Mouse (Mus musculus): ENCODE measurements around the gene Luc7l3. TPM values are rescaled to one million over a fixed set of nuclear protein-coding genes. Genes with fewer than 3 reads are reported as not detected.
A peak's percentile ranks its signal among the peaks of the same experiment; 100 is the strongest.

Luc7l3 gene
- polyA plus RNA-seq, 1 experiment from 2014 or later = 79.4 TPM

GRCm38 (mm10) chr11:94324618-94325017 lies 2.8 kb upstream of the Luc7l3 start:
- Histone ChIP-seq H3K4me1 (ENCODE audit: insufficient read depth, low read depth, low read length) (peaks cover 4% of the 10 kb centered on the region; the same call in 1 of the 2 replicates), H3K36me3 (ENCODE audit: insufficient read depth, low read length) (no peaks in the 10 kb centered on the region), H3K4me2 (replicated peaks; ENCODE audit: low read depth, low read length) (no peak overlapping the region), H3K27ac (ENCODE audit: low read length) (no peak overlapping the region), H3K4me3 (ENCODE audit: low read depth, low read length) (no peak overlapping the region), H3K9me3 (ENCODE audit: low read length) (no peaks in the 10 kb centered on the region), H3K27me3 (replicated peaks; ENCODE audit: insufficient read depth, low read length) (no peaks in the 10 kb centered on the region), H3K9ac (replicated peaks; ENCODE audit: low read depth) (no peak overlapping the region)
- no peak for DNase-seq (ENCODE audit: low spot score)
- TF ChIP-seq CTCF (IDR thresholded peaks at IDR 0.05) = no peak
- TF ChIP-seq EP300 (IDR thresholded peaks at IDR 0.05) = no peak
- ATAC-seq = no peak
- WGBS = 80% methylated on average over 5 of the region's 5 CpGs

- H3K4me1 ChIP-seq (ENCODE audit: insufficient read depth, low read depth, low read length) = peaks cover under 1% of the 10 kb centered on the region; the same call in 1 of the 2 replicates
- no peaks in the 10 kb centered on the region for H3K27me3 ChIP-seq (replicated peaks; ENCODE audit: insufficient read depth, low read length)
- TF ChIP-seq CTCF (IDR thresholded peaks at IDR 0.05) (no peak), EP300 (IDR thresholded peaks at IDR 0.05) (no peak)
- H3K4me3 ChIP-seq (ENCODE audit: low read depth, low read length) = no peak overlapping the region
- no peak overlapping the region for H3K9ac ChIP-seq (replicated peaks; ENCODE audit: low read depth)
- H3K9me3 ChIP-seq (ENCODE audit: low read length) = no peaks in the 10 kb centered on the region
- DNase-seq (ENCODE audit: low spot score) (no peak), ATAC-seq (no peak)
- no peak overlapping the region for H3K4me2 ChIP-seq (replicated peaks; ENCODE audit: low read depth, low read length)
- no peak overlapping the region for H3K27ac ChIP-seq (ENCODE audit: low read length)
- H3K36me3 ChIP-seq (ENCODE audit: insufficient read depth, low read length) = no peaks in the 10 kb centered on the region
- 82% methylated on average over 5 of the region's 5 CpGs for WGBS
Observed at GRCm38 (mm10) chr11:94323271-94323925, 1.6 kb upstream of the Luc7l3 start.

- peak overlapping the region; percentile 79 for H3K4me2 ChIP-seq (replicated peaks; ENCODE audit: low read depth, low read length)
Observed at GRCm38 (mm10) chr11:94322636-94323035, 848 bp upstream of the Luc7l3 start.

GRCm38 (mm10) chr11:94320969-94321930 lies 538 bp downstream of the Luc7l3 start:
- H3K27me3 ChIP-seq (replicated peaks; ENCODE audit: insufficient read depth, low read length) = no peaks in the 10 kb centered on the region
- peak overlapping the region; percentile 79 for H3K4me2 ChIP-seq (replicated peaks; ENCODE audit: low read depth, low read length)
- peak overlapping the region; percentile 94 for H3K9ac ChIP-seq (replicated peaks; ENCODE audit: low read depth)
- H3K27ac ChIP-seq (ENCODE audit: low read length) = peak overlapping the region; percentile 99
- no peaks in the 10 kb centered on the region for H3K36me3 ChIP-seq (ENCODE audit: insufficient read depth, low read length)
- DNase-seq (ENCODE audit: low spot score) (peak; percentile 69), ATAC-seq (peak; percentile 79)
- under 1% methylated on average over 64 of the region's 67 CpGs for WGBS
- no peaks in the 10 kb centered on the region for H3K9me3 ChIP-seq (ENCODE audit: low read length)
- H3K4me1 ChIP-seq (ENCODE audit: insufficient read depth, low read depth, low read length) = peaks cover 7% of the 10 kb centered on the region; the same call in 1 of the 2 replicates
- TF ChIP-seq EP300 (IDR thresholded peaks at IDR 0.05) (no peak), CTCF (IDR thresholded peaks at IDR 0.05) (no peak)
- peak overlapping the region; percentile 99 for H3K4me3 ChIP-seq (ENCODE audit: low read depth, low read length)

More at GRCm38 (mm10) chr11:94322636-94323035, 848 bp upstream of the Luc7l3 start:
- H3K9me3 ChIP-seq (ENCODE audit: low read length) = no peaks in the 10 kb centered on the region
- peak overlapping the region; percentile 99; the same call in 1 of the 2 replicates for H3K4me3 ChIP-seq (ENCODE audit: low read depth, low read length)
- H3K36me3 ChIP-seq (ENCODE audit: insufficient read depth, low read length) = no peaks in the 10 kb centered on the region
- TF ChIP-seq CTCF (IDR thresholded peaks at IDR 0.05) = no peak
- TF ChIP-seq EP300 (IDR thresholded peaks at IDR 0.05) = no peak
- H3K27ac ChIP-seq (ENCODE audit: low read length) = peak overlapping the region; percentile 99
- H3K4me1 ChIP-seq (ENCODE audit: insufficient read depth, low read depth, low read length) = no peaks in the 10 kb centered on the region
- no peak for DNase-seq (ENCODE audit: low spot score)
- peak overlapping the region; percentile 94; the same call in 1 of the 2 replicates for H3K9ac ChIP-seq (replicated peaks; ENCODE audit: low read depth)
- ATAC-seq = no peak
- 30% methylated on average over 5 of the region's 5 CpGs for WGBS
- no peaks in the 10 kb centered on the region for H3K27me3 ChIP-seq (replicated peaks; ENCODE audit: insufficient read depth, low read length)

- Histone ChIP-seq H3K36me3 (ENCODE audit: insufficient read depth, low read length) (no peaks in the 10 kb centered on the region), H3K4me2 (replicated peaks; ENCODE audit: low read depth, low read length) (no peak overlapping the region), H3K27ac (ENCODE audit: low read length) (no peak overlapping the region), H3K27me3 (replicated peaks; ENCODE audit: insufficient read depth, low read length) (no peaks in the 10 kb centered on the region), H3K9ac (replicated peaks; ENCODE audit: low read depth) (no peak overlapping the region), H3K9me3 (ENCODE audit: low read length) (no peaks in the 10 kb centered on the region), H3K4me1 (ENCODE audit: insufficient read depth, low read depth, low read length) (peaks cover 23% of the 10 kb centered on the region; the same call in 1 of the 2 replicates), H3K4me3 (ENCODE audit: low read depth, low read length) (no peak overlapping the region)
- TF ChIP-seq EP300 (IDR thresholded peaks at IDR 0.05) = no peak
- TF ChIP-seq CTCF (IDR thresholded peaks at IDR 0.05) = no peak
- no peak for ATAC-seq
- no peak for DNase-seq (ENCODE audit: low spot score)
- WGBS = 66% methylated on average over 5 of the region's 5 CpGs
Observed at GRCm38 (mm10) chr11:94318056-94318455, 3.7 kb downstream of the Luc7l3 start.

GRCm38 (mm10) chr11:94317515-94317914 lies 4.3 kb downstream of the Luc7l3 start:
- Histone ChIP-seq H3K4me3 (ENCODE audit: low read depth, low read length) (no peak overlapping the region), H3K4me2 (replicated peaks; ENCODE audit: low read depth, low read length) (0 out of 2 replicates have a peak overlapping the region, but pooled peaks have one; percentile 9), H3K4me1 (ENCODE audit: insufficient read depth, low read depth, low read length) (peaks cover 23% of the 10 kb centered on the region; the same call in 1 of the 2 replicates), H3K9ac (replicated peaks; ENCODE audit: low read depth) (no peak overlapping the region), H3K27ac (ENCODE audit: low read length) (0 out of 2 replicates have a peak overlapping the region, but pooled peaks have one; percentile 7), H3K9me3 (ENCODE audit: low read length) (no peaks in the 10 kb centered on the region), H3K36me3 (ENCODE audit: insufficient read depth, low read length) (no peaks in the 10 kb centered on the region), H3K27me3 (replicated peaks; ENCODE audit: insufficient read depth, low read length) (no peaks in the 10 kb centered on the region)
- TF ChIP-seq EP300 (IDR thresholded peaks at IDR 0.05) = no peak
- TF ChIP-seq CTCF (IDR thresholded peaks at IDR 0.05) = no peak
- 40% methylated on average over 4 of the region's 4 CpGs for WGBS
- DNase-seq (ENCODE audit: low spot score) = no peak
- ATAC-seq = no peak
